Mouse (Mus musculus) midbrain, postnatal 0 days (tissue): ENCODE measurements at regions not wholly inside any gene's neighbourhood (a gene's known extent, or its start where the extent isn't known, plus 50 kb on each side); places are given as distances from the start of the nearest gene placed in this dataset.

Experiments used
- ATAC-seq: fragments of 200-750 bp; cut with Nextera tagmentation; 2 replicates; pipeline ENCODE4 v1.8.0; 2017; ENCODE audit warnings: moderate number of reproducible peaks, mild to moderate bottlenecking, moderate TSS enrichment, moderate library complexity; ENCODE audit not compliant: low FRiP score
- DNase-seq: peaks from one replicate; pipeline ENCODE4 v3.0.0-alpha.2; 2015; ENCODE audit warnings: low spot score
- H3K27ac ChIP-seq: fragments of 300-500 bp; sonication (generic); 2 replicates; pipeline ENCODE4 v1.5.1; 2014; ENCODE audit warnings: low read depth, mild to moderate bottlenecking, low read length, mixed read lengths
- H3K27me3 ChIP-seq: fragments of 300-500 bp; sonication (generic); 2 replicates; pipeline ENCODE4 v1.6.1; 2014; ENCODE audit warnings: low read length, control low read depth, mixed read lengths; ENCODE audit not compliant: insufficient read depth
- H3K36me3 ChIP-seq: fragments of 300-500 bp; sonication (generic); 2 replicates; pipeline ENCODE4 v1.6.1; 2014; ENCODE audit warnings: low read length, control low read depth, mixed read lengths; ENCODE audit not compliant: insufficient read depth
- H3K4me1 ChIP-seq: fragments of 300-500 bp; sonication (generic); 2 replicates; pipeline ENCODE4 v1.6.1; 2014; ENCODE audit warnings: mild to moderate bottlenecking, control low read depth, antibody characterized with exemption, low read length, mixed read lengths; ENCODE audit not compliant: insufficient read depth
- H3K4me2 ChIP-seq: fragments of 300-500 bp; sonication (generic); 2 replicates; pipeline ENCODE4 v1.6.1; 2014; ENCODE audit warnings: low read depth, mild to moderate bottlenecking, low read length, mixed read lengths; ENCODE audit not compliant: poor library complexity, severe bottlenecking
- H3K4me3 ChIP-seq: fragments of 300-500 bp; sonication (generic); 2 replicates; pipeline ENCODE4 v1.5.1; 2014; ENCODE audit warnings: low read depth, mild to moderate bottlenecking, low read length, moderate library complexity
- H3K9ac ChIP-seq: fragments of 300-500 bp; sonication (generic); replicated peaks from 2 replicates; pipeline ENCODE4 v1.6.1; 2014; ENCODE audit warnings: mild to moderate bottlenecking, low read length, moderate library complexity, mixed read lengths; ENCODE audit not compliant: poor library complexity, severe bottlenecking
- H3K9me3 ChIP-seq: fragments of 300-500 bp; sonication (generic); 2 replicates; pipeline ENCODE4 v1.6.1; 2016; ENCODE audit warnings: low read length, control low read depth
- CTCF ChIP-seq: IDR thresholded peaks from 2 replicates; pipeline ENCODE4 v1.5.1; 2016; ENCODE audit warnings: antibody characterized with exemption, mild to moderate bottlenecking
- WGBS: fragments of 180-500 bp; shearing (Covaris S2); extraction: QIAGEN DNeasy Blood & Tissue Kit; methylation state at CpG from one replicate; pipeline ENCODE4 v1.1.7; 2014; 5-methylcytosine and 5-hydroxymethylcytosine counted together

- H3K9ac ChIP-seq: no peak overlapping the region
- no peaks in the 10 kb centered on the region; the same call in 1 of the 2 replicates for H3K4me1 ChIP-seq
- no peak for TF ChIP-seq CTCF
- H3K4me3 ChIP-seq: no peak overlapping the region
- 89% methylated on average over 1 of the region's 1 CpGs for WGBS
- no peaks in the 10 kb centered on the region for H3K9me3 ChIP-seq
- H3K36me3 ChIP-seq: no peaks in the 10 kb centered on the region
- DNase-seq: no peak
- ATAC-seq: no peak
- H3K27ac ChIP-seq: no peak overlapping the region
- H3K27me3 ChIP-seq: no peaks in the 10 kb centered on the region
- no peak overlapping the region for H3K4me2 ChIP-seq
Observed at GRCm38 (mm10) chr3:58173821-58174220, 240.7 kb upstream of the Tsc22d2 start.

GRCm38 (mm10) chr3:58181715-58182114 is 232.8 kb upstream of the Tsc22d2 start:
- H3K4me3 ChIP-seq: no peak overlapping the region
- H3K27me3 ChIP-seq: no peaks in the 10 kb centered on the region
- DNase-seq (no peak), ATAC-seq (no peak)
- TF ChIP-seq CTCF: no peak
- H3K9ac ChIP-seq: no peak overlapping the region
- H3K4me1 ChIP-seq: no peaks in the 10 kb centered on the region
- 50% methylated on average over 3 of the region's 3 CpGs for WGBS
- no peak overlapping the region for H3K4me2 ChIP-seq
- H3K27ac ChIP-seq: no peak overlapping the region
- H3K36me3 ChIP-seq: no peaks in the 10 kb centered on the region
- H3K9me3 ChIP-seq: no peaks in the 10 kb centered on the region

GRCm38 (mm10) chr3:58182299-58182698 is 232.2 kb upstream of the Tsc22d2 start:
- no peak for DNase-seq
- 76% methylated on average over 4 of the region's 4 CpGs for WGBS
- Histone ChIP-seq H3K4me3 (no peak overlapping the region), H3K27me3 (no peaks in the 10 kb centered on the region), H3K9ac (no peak overlapping the region), H3K36me3 (no peaks in the 10 kb centered on the region), H3K4me1 (no peaks in the 10 kb centered on the region), H3K4me2 (no peak overlapping the region), H3K27ac (no peak overlapping the region), H3K9me3 (no peaks in the 10 kb centered on the region)
- no peak for TF ChIP-seq CTCF
- ATAC-seq: no peak

GRCm38 (mm10) chr3:58183279-58183678 is 231.2 kb upstream of the Tsc22d2 start:
- H3K27ac ChIP-seq: no peak overlapping the region
- ATAC-seq: no peak
- H3K27me3 ChIP-seq: no peaks in the 10 kb centered on the region
- H3K4me1 ChIP-seq: no peaks in the 10 kb centered on the region
- no peak for TF ChIP-seq CTCF
- no peak for DNase-seq
- H3K4me2 ChIP-seq: no peak overlapping the region
- H3K9me3 ChIP-seq: no peaks in the 10 kb centered on the region
- H3K4me3 ChIP-seq: no peak overlapping the region
- 51% methylated on average over 3 of the region's 3 CpGs for WGBS
- H3K36me3 ChIP-seq: no peaks in the 10 kb centered on the region
- no peak overlapping the region for H3K9ac ChIP-seq

GRCm38 (mm10) chr3:58200462-58200861 is 214.1 kb upstream of the Tsc22d2 start:
- Histone ChIP-seq H3K4me3 (no peak overlapping the region), H3K4me1 (no peaks in the 10 kb centered on the region), H3K36me3 (no peaks in the 10 kb centered on the region), H3K9ac (no peak overlapping the region), H3K27me3 (no peaks in the 10 kb centered on the region), H3K4me2 (no peak overlapping the region), H3K27ac (no peak overlapping the region), H3K9me3 (no peaks in the 10 kb centered on the region)
- TF ChIP-seq CTCF: no peak
- no peak for DNase-seq
- WGBS: 90% methylated on average over 6 of the region's 6 CpGs
- no peak for ATAC-seq

GRCm38 (mm10) chr3:58202816-58203215 is 211.7 kb upstream of the Tsc22d2 start:
- TF ChIP-seq CTCF: no peak
- Histone ChIP-seq H3K27me3 (no peaks in the 10 kb centered on the region), H3K4me2 (no peak overlapping the region), H3K4me1 (no peaks in the 10 kb centered on the region), H3K9ac (no peak overlapping the region), H3K9me3 (no peaks in the 10 kb centered on the region), H3K36me3 (no peaks in the 10 kb centered on the region), H3K27ac (no peak overlapping the region), H3K4me3 (no peak overlapping the region)
- ATAC-seq (no peak), DNase-seq (no peak)
- 82% methylated on average over 5 of the region's 5 CpGs for WGBS
